Mouse (Mus musculus): ENCODE measurements around the gene Acad10. TPM values are rescaled to one million over a fixed set of nuclear protein-coding genes. Genes with fewer than 3 reads are reported as not detected.

Gene Acad10
- polyA plus RNA-seq, 1 experiment from 2014 or later = 1.5 TPM

GRCm38 (mm10) chr5:121591417-121592063 is 68.8 kb downstream of the Acad10 start:
- Histone ChIP-seq H3K4me1 (peaks cover 27% of the 10 kb centered on the region), H3K27ac (no peak overlapping the region), H3K4me3 (no peak overlapping the region), H3K9me3 (no peaks in the 10 kb centered on the region), H3K27me3 (ENCODE audit: insufficient read depth, poor library complexity, severe bottlenecking) (peaks cover 10% of the 10 kb centered on the region; the same call in 1 of the 2 replicates), H3K36me3 (no peaks in the 10 kb centered on the region)
- DNase-seq (ENCODE audit: low spot score) = no peak
- WGBS = 70% methylated on average over 11 of the region's 11 CpGs

- Histone ChIP-seq H3K27ac (no peak overlapping the region), H3K9me3 (no peaks in the 10 kb centered on the region), H3K36me3 (no peaks in the 10 kb centered on the region), H3K27me3 (ENCODE audit: insufficient read depth, poor library complexity, severe bottlenecking) (peaks cover 10% of the 10 kb centered on the region; the same call in 1 of the 2 replicates), H3K4me1 (peaks cover 26% of the 10 kb centered on the region), H3K4me3 (no peak overlapping the region)
- 74% methylated on average over 6 of the region's 6 CpGs for WGBS
- DNase-seq (ENCODE audit: low spot score) = no peak
Observed at GRCm38 (mm10) chr5:121589928-121590327, 70.4 kb downstream of the Acad10 start.

- no peak overlapping the region for H3K4me3 ChIP-seq
- 72% methylated on average over 6 of the region's 6 CpGs for WGBS
- no peaks in the 10 kb centered on the region for H3K36me3 ChIP-seq
- peaks cover 16% of the 10 kb centered on the region for H3K4me1 ChIP-seq
- H3K27me3 ChIP-seq (ENCODE audit: insufficient read depth, poor library complexity, severe bottlenecking) = 0 out of 2 replicates have a peak, but pooled peaks cover 4% of the 10 kb centered on the region
- no peak for DNase-seq (ENCODE audit: low spot score)
- no peaks in the 10 kb centered on the region for H3K9me3 ChIP-seq
- H3K27ac ChIP-seq = no peak overlapping the region
Observed at GRCm38 (mm10) chr5:121586400-121587039, 73.8 kb downstream of the Acad10 start.

GRCm38 (mm10) chr5:121585699-121586098 is 74.6 kb downstream of the Acad10 start:
- no peak overlapping the region for H3K27ac ChIP-seq
- no peak for DNase-seq (ENCODE audit: low spot score)
- no peaks in the 10 kb centered on the region for H3K9me3 ChIP-seq
- H3K4me1 ChIP-seq = peaks cover 16% of the 10 kb centered on the region
- no peaks in the 10 kb centered on the region for H3K27me3 ChIP-seq (ENCODE audit: insufficient read depth, poor library complexity, severe bottlenecking)
- WGBS = 79% methylated on average over 5 of the region's 5 CpGs
- H3K4me3 ChIP-seq = no peak overlapping the region
- H3K36me3 ChIP-seq = no peaks in the 10 kb centered on the region

- Histone ChIP-seq H3K4me3 (no peak overlapping the region), H3K27me3 (ENCODE audit: insufficient read depth, poor library complexity, severe bottlenecking) (no peaks in the 10 kb centered on the region), H3K4me1 (peaks cover 16% of the 10 kb centered on the region), H3K9me3 (no peaks in the 10 kb centered on the region), H3K36me3 (peaks cover 5% of the 10 kb centered on the region; the same call in 1 of the 2 replicates), H3K27ac (no peak overlapping the region)
- no peak for DNase-seq (ENCODE audit: low spot score)
- WGBS = 96% methylated on average over 10 of the region's 10 CpGs
Observed at GRCm38 (mm10) chr5:121585005-121585404, 75.3 kb downstream of the Acad10 start.

- no peak overlapping the region for H3K4me3 ChIP-seq
- no peaks in the 10 kb centered on the region for H3K9me3 ChIP-seq
- peaks cover 15% of the 10 kb centered on the region for H3K36me3 ChIP-seq
- 57% methylated on average over 12 of the region's 12 CpGs for WGBS
- H3K27ac ChIP-seq = no peak overlapping the region
- no peaks in the 10 kb centered on the region for H3K27me3 ChIP-seq (ENCODE audit: insufficient read depth, poor library complexity, severe bottlenecking)
- H3K4me1 ChIP-seq = peaks cover 16% of the 10 kb centered on the region
- DNase-seq (ENCODE audit: low spot score) = peak; percentile 82
Observed at GRCm38 (mm10) chr5:121583765-121584501, 76.4 kb downstream of the Acad10 start.

GRCm38 (mm10) chr5:121581945-121582344 is 78.4 kb downstream of the Acad10 start:
- Histone ChIP-seq H3K9me3 (no peaks in the 10 kb centered on the region), H3K27ac (no peak overlapping the region), H3K27me3 (ENCODE audit: insufficient read depth, poor library complexity, severe bottlenecking) (no peaks in the 10 kb centered on the region), H3K36me3 (peaks cover 23% of the 10 kb centered on the region), H3K4me3 (no peak overlapping the region), H3K4me1 (peaks cover 16% of the 10 kb centered on the region)
- DNase-seq (ENCODE audit: low spot score) = no peak
- 89% methylated on average over 8 of the region's 8 CpGs for WGBS

GRCm38 (mm10) chr5:121576927-121577488 is 83.3 kb downstream of the Acad10 start:
- Histone ChIP-seq H3K4me1 (no peaks in the 10 kb centered on the region), H3K4me3 (no peak overlapping the region), H3K9me3 (no peaks in the 10 kb centered on the region), H3K27ac (no peak overlapping the region), H3K27me3 (ENCODE audit: insufficient read depth, poor library complexity, severe bottlenecking) (peaks cover 4% of the 10 kb centered on the region; the same call in 1 of the 2 replicates), H3K36me3 (peaks cover 30% of the 10 kb centered on the region)
- DNase-seq (ENCODE audit: low spot score) = no peak
- WGBS = 87% methylated on average over 11 of the region's 11 CpGs

GRCm38 (mm10) chr5:121575867-121576266 is 84.4 kb downstream of the Acad10 start:
- DNase-seq (ENCODE audit: low spot score) = no peak
- Histone ChIP-seq H3K27ac (no peak overlapping the region), H3K9me3 (no peaks in the 10 kb centered on the region), H3K4me3 (no peak overlapping the region), H3K4me1 (no peaks in the 10 kb centered on the region), H3K27me3 (ENCODE audit: insufficient read depth, poor library complexity, severe bottlenecking) (peaks cover 4% of the 10 kb centered on the region; the same call in 1 of the 2 replicates), H3K36me3 (peaks cover 30% of the 10 kb centered on the region)
- WGBS = 91% methylated on average over 11 of the region's 11 CpGs

- H3K36me3 ChIP-seq = peaks cover 24% of the 10 kb centered on the region
- 88% methylated on average over 13 of the region's 13 CpGs for WGBS
- no peak overlapping the region for H3K4me3 ChIP-seq
Observed at GRCm38 (mm10) chr5:121574145-121574544, 86.2 kb downstream of the Acad10 start.

More at GRCm38 (mm10) chr5:121574145-121574544, 86.2 kb downstream of the Acad10 start:
- Histone ChIP-seq H3K27ac (no peak overlapping the region), H3K4me1 (no peaks in the 10 kb centered on the region), H3K9me3 (no peaks in the 10 kb centered on the region), H3K27me3 (ENCODE audit: insufficient read depth, poor library complexity, severe bottlenecking) (peaks cover 4% of the 10 kb centered on the region; the same call in 1 of the 2 replicates)
- no peak for DNase-seq (ENCODE audit: low spot score)

All from heart, embryonic 10.5 days (tissue).